Mouse (Mus musculus) thymus, postnatal 14 days (tissue): ENCODE measurements around the gene Ehbp1.

Experiments
- DNase-seq: peaks from one replicate; pipeline ENCODE4 v3.0.0; 2021

Gene Ehbp1

GRCm38 (mm10) chr11:22190576-22190975, 151.5 kb downstream of the Ehbp1 start:
- no peak for DNase-seq

- DNase-seq = no peak
These were observed 152.1 kb downstream of the Ehbp1 start for GRCm38 (mm10) chr11:22189970-22190369.

- no peak for DNase-seq
These were observed 160.3 kb downstream of the Ehbp1 start for GRCm38 (mm10) chr11:22181530-22182501.

GRCm38 (mm10) chr11:22180146-22180545, 161.9 kb downstream of the Ehbp1 start:
- DNase-seq = no peak

DNA sequence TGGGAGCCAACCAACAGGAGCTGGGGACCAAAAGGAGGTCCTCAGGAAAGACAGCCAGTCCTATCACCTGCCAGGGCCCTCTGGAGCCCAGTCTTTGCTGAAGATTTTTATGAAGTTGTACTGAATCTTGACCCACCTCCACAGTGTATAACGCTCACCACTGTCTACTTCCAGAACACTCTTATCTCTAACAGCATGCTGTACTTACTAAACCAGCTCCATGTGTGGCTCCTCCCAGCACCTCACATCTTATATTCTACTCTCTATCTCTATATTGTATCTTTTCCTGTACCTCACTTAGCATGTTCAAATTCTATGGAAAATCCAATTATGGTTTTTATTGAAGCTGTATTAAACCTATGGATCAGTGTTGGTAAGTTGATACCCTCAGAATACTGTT, 163.5 kb downstream of the Ehbp1 start:
- DNase-seq = no peak

DNA sequence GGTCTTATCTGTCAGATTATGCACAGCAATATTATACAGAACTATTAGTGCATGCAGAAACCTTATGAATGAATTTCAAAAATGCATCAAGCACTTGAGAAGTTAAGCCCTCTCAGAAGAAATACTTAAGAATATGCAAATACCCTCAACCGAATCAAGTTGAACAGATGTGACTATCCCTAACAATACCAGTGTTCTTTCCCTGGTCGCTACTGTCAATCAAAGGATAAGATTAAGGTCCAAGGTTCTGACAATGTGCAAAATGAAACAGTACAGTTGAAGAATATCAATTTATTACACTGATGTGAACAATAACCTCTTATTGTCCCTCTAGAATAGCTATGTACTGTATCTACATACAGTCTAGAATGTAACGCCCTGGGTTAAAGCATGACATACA, 167.8 kb downstream of the Ehbp1 start:
- no peak for DNase-seq

GRCm38 (mm10) chr11:22170962-22171638, 171.0 kb downstream of the Ehbp1 start:
- DNase-seq = no peak

DNA sequence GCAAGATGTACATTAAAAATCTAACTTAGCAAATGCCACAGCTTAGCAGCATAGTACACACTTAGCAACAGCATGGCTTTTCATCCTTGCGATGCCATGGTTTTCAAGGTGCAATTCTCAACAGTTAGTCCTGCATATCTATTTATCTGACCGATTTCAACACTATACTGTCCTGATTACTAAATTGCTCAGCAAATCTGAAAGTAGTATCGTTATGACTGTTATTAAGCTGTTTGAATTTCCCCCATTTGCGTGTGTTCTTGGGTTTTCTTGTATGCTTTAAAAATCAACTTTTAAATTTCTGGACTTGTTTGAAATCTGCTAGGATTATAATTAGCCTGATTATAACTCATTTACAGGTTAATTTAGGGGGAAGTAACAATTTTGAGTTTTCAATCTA, 184.2 kb downstream of the Ehbp1 start:
- no peak for DNase-seq

DNA sequence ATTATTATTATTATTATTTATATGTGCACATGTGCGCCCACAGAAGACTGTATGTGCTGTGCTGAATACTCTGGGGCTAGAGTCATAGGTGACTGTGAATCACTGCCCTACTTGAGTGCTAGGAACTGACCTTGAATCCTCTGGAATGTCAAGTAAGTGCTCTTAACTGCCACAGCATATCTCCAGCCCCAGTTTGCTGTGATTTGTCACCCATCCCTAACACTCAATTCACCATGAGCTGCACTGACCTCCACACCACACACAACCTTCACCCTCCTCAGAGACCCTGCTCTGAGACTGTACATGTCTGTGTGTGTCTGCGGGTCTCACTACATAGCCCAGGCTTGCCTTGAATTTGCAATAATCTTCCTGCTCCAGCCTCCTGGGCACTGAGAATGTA, 185.9 kb downstream of the Ehbp1 start:
- DNase-seq = no peak

- no peak for DNase-seq
These were observed 186.6 kb downstream of the Ehbp1 start for GRCm38 (mm10) chr11:22155366-22156095.

GRCm38 (mm10) chr11:22154501-22155294, 187.4 kb downstream of the Ehbp1 start:
- DNase-seq = no peak

GRCm38 (mm10) chr11:22140737-22141136, 201.4 kb downstream of the Ehbp1 start:
- no peak for DNase-seq

GRCm38 (mm10) chr11:22138466-22138865, 203.6 kb downstream of the Ehbp1 start:
- no peak for DNase-seq

- no peak for DNase-seq
These were observed 216.9 kb downstream of the Ehbp1 start for GRCm38 (mm10) chr11:22125188-22125587.

- no peak for DNase-seq
These were observed 223.2 kb downstream of the Ehbp1 start for GRCm38 (mm10) chr11:22118853-22119252.

DNA sequence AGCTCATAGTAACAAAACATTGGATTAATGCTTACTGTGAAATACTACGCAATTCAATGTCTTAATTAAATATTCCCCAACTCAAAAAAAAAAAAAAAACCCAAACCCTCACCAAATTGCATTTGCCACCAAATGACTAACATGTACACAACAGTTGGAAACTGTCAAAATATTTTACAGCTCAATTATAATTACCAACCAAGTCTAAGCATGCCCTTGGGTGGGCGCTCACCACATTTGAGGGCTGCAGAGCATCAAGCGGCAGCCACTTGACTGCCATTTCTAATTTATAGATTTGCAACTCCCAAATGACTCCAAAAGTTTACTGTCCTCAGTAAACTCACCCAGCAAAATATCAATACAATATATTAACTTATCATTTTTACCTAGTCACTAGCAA, 229.9 kb downstream of the Ehbp1 start:
- no peak for DNase-seq

DNA sequence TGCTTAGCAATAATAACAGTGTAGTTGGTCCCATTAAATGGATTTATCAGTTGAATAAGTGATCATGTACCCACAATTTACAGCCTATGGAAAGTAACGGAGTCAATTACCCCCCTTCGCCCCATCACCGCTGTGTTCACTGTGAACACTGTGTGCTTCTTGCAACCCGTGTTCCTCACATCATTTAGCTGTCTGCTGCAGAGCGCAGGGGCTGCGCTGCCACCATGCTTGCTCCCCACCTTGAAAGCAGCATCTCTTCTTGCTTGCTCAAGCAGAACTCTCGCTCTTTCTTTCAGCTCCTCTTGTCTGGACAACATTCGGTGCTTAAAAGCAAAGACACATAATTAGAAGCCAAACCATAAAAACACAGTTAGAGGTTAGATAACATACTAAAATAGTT, 252.7 kb downstream of the Ehbp1 start:
- DNase-seq = no peak

GRCm38 (mm10) chr11:22063352-22063751, 278.7 kb downstream of the Ehbp1 start:
- no peak for DNase-seq

- DNase-seq = no peak
These were observed 280.4 kb downstream of the Ehbp1 start for GRCm38 (mm10) chr11:22061660-22062059.

DNA sequence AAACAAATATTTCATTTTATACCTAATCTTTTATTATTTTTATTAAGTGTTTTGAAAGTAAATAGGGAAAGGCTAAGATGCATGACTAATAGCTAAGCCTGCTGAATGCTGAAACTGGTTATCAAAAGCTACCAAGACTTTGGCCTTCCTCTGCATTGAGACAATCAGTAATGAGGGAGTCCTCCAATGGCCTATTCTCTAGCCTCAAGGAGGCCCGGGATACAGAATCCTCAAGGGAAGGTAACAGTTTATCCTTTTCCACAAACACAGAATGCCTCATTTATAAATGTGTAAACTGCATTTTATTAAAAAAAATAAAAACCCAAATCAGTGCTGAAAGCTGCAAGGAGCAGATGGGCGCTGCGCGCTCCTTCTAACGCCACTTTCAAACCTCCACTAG, 284.6 kb downstream of the Ehbp1 start:
- no peak for DNase-seq

DNA sequence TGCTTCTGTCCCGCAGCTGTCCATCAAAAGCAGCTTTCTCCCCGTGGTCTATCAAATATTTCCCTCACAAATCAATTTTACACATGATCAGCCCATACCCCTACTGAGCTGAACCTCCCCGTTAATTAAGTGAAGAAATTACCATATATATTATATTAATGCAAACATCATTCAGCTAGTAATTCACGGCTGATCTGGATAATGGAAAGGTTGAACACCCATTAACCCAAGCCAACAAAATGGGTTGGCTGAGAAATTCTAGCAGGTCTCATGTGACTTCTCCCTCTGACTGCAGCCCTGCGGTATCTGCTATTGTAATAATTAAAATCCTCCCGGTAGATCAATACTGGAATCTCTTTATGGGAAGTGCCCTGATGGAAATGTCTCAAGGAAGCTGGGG, 286.2 kb downstream of the Ehbp1 start:
- no peak for DNase-seq

- DNase-seq = no peak
These were observed 288.9 kb downstream of the Ehbp1 start for GRCm38 (mm10) chr11:22053034-22053668.
